Mouse (Mus musculus): ENCODE measurements around the gene Edem2.
A peak's percentile ranks its signal among the peaks of the same experiment; 100 is the strongest.
"Not testable (repeated sequence)": the region's sequence is repeated elsewhere in the genome, so short reads cannot be mapped to it uniquely, and the experiment has no call there.

The Edem2 gene

DNA sequence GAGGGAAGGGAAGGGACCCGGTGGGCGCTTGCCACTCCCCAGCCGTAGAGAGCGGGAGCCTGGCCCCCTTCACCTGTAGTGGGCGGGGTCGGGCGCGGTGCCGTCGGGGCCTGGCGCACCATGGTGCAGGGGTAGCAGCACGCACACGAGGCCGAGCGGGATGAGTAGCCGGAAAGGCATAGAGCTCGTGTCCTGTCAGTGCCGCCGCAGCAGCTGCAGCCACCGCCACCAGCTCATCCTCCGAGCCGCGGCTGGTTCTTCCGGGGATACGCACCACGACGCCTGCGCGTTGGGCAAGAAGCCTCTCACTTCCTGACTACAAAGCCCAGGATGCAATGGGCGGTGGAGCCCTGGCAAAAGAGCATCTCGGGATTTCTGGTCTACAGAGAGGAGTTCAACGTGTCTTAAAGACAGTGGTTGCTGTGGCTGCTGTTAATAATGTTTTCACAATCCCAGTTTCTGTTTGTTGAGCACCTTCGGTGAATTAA is at the start of gene Edem2:
TSS of gene Edem2 (minus strand) at position 318 of the 488 bp plus-strand sequence.
- peak; percentile 94 for DNase-seq

DNA sequence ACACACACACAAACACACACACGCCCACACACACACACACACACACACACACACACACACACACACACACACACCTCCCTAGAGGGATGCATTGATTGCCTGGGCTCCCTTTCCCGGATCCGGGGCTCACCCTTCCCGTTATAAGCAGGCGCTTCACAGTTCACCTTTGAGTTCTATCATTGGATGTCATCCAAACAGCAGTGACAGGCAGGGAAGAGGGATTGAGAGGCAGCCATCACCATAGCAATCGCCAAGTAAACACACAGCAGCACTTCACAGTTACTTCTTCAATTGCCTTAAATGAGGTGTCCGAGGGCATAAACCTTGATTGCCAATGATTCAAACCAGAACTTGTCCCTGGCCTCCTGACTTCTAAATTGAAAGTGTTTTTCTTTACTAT is 49.8 kb upstream of the Edem2 start:
- no peak for DNase-seq

DNA sequence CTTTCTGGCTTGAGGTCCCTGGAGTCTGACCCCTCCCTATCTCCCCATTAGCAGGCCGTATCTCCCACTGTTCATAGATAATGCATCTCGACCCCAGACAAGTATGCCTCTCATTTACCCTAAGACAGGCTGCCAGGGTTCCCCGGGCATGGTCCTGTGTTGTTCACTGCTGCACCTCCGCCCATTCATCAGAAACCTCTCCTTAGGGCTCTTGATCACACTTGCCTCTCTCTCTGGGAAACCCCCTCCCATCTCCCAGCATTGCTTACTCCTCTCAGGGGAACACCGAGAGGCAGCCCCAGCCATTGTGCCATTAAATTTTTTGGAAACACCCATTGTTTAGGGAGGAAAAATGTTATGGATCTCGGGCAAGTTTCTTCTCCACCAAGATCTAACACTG is 48.7 kb upstream of the Edem2 start:
- DNase-seq = no peak

GRCm38 (mm10) chr2:155777688-155777985 is 48.4 kb upstream of the Edem2 start:
- DNase-seq = no peak

DNA sequence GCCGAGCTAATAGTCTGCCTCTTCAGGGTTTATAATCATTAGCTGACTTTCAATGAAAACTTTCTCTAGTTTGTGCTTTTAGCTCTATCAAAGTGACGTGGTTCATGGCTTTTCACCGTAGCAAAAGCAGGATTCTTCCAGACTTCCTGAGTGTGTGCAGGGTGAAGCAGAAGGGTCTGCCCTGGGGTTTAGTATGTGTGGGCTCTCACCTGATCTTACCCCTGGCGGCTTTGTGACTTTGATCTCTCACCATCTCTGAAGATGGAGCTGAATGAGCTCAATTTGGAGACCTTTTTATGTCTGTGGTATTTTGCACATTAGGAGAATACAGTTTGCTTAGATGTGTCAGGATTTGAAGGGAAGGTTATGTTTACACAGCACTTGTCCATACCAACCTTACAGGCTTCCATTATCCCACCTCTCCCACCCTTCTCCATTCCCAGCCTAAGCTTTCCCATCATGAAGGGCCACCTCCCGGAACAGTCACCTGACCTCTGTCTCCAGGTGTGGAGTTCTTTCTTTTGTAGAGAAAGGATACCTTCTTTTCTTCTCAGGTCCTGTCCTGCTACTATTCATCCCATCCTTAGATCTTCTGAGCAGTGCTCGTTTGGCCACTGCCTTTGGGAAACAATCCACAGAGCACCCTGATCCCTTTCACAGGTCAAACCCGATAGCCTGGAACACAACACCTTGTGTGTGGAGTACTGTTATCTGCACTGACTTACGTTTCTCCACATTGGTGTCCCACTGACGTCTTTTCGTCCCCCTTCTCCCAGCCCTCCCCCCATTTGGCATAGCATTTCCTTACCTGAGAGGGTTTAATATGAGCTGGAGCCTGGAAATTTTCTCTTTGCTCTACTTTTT is 47.8 kb upstream of the Edem2 start:
- DNase-seq = no peak

DNA sequence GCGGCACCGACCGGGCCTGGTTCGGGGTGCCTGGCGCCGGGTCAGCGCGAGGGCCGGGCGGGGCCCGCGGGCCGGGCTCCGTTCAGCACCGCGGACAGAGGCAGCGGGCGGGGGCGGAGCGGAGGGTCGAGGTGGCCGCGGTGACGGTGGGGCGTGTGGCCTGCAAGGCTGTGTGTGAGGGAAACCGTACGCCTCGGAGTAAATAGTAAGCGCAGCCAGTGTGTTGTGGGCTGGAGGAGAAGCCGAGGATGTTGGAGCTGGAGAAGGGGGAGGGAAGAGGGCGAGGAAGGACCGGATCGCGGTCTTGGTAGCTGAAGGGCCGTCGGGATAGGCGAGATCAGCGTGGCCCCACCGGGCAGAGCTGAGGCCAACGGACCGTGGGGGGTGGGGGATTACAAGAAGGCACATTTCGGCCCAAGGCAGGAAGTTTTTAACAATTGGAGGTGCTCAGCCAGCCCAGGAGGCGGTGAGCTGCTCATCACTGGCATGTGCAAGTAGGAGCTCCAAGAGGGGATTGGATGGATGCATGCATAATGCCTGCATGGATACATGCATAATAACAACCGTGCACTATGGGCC is 46.5 kb upstream of the Edem2 start:
- DNase-seq = peak; percentile 25

- DNase-seq = no peak
These were observed 45.8 kb upstream of the Edem2 start, which contains the start of gene Mmp24 for GRCm38 (mm10) chr2:155774927-155775684. Gene Mmp24 (plus strand): TSS chr2:155775342.

DNA sequence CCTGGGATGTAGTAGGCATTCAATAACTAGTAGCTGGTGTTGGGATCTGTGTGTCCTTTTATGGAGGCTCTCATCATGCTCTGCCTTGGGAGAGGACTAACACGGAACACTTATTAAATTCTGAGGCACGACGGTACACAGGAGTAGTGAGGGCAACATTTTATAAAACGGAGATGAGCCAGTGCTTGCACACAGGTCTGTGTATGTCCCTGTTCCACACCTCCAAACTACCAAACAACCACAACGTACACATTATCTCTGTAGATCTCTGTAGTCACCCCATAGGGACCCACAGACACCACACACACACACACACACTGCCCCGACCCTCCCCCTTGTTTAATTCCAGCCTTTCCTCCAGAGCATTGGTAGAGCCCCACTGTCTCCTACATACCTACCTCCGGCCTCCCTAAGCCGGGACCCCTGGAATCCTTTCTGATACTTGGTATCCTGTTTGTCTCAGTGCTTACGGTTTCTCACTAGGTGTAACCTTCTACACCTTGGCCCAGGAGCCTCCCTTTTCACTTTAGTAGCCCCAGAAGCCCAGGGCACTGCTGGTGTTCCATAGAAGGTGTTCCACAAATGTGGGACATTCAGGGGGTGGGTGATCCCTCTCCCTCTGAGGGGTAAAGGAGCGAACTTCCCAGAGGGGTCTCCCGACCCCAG is 45.1 kb upstream of the Edem2 start:
- no peak for DNase-seq

DNA sequence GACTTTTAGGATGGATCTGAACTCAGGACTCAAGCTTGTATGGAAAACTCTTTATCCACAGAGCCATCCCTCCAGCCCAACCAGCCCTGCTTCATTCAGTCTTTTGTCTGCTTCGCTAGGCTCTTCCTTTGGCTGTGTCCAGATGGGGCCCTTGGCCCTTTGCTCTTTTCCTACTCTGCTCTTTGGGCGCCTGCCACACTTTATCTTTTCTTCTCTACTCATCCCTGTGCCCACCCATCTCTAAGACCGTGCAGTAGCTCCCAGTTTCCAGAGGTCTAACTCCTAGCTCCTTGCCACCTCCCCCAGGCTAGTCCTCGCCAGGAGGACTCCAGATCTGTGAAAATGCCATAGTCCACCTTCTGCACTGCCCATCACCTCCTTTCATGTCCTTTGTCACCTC is 44.4 kb upstream of the Edem2 start:
- no peak for DNase-seq

GRCm38 (mm10) chr2:155764679-155765418 is 35.6 kb upstream of the Edem2 start:
- DNase-seq = no peak

GRCm38 (mm10) chr2:155756855-155757566 is 27.7 kb upstream of the Edem2 start:
- no peak for DNase-seq

DNA sequence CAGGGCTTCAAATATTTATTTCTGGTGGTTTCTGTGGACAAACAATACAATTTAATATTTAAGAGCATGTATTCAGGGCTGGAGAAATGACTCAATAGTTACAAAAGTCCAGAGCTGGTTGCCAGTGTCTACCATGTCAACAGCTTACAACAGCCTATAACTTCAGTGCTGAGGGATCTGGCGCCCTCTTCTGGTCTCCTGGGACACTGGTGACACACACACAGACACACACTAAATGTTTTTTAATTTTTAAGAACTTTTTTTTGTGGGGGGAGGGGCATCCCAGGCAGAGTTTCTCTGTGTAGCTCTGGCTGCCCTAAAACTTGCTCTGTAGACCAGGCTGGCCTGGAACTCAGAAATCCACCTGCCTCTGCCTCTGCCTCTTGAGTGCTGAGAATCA is 26.5 kb upstream of the Edem2 start:
- no peak for DNase-seq

DNA sequence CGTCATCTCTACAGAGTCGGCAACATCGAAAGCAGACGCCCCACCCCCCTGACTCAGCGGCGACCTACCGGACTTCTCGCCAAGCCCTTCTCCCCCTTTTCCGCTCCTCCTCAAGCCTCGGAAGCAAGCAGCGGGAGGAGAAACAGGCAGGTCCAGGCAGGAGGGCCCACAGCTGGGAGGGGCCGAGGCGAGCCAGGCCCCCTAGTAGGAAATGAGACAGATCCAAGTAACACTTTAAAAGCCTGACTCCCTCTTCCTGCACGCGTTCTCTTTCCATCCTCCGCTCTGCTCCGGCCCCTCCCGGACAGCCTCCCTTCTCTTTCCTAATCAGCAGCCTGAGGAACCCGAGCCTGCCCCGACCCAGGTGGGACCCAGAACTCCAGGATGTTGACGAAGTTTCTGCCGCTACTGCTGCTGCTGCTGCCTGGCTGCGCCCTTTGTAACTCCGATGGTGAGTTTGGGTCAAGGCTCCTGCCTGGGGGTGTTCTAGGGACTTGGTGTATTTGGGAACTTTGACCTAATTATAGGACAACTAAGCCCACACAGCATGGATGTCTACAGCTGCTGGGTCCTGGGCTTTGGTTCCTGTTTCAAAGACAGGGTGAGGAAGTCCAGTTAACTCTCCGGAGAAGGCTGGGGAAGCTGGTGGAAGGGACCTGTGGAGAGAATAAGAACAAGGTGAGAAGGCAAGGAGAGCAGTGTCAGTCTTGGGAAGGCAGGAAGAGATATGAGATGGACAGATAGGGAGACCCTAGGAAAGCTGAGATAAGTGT is 21.9 kb upstream of the Edem2 start, which contains the start of gene Procr:
TSS of gene Procr (plus strand) at position 104 of the 773 bp plus-strand sequence.
- DNase-seq = no peak

DNA sequence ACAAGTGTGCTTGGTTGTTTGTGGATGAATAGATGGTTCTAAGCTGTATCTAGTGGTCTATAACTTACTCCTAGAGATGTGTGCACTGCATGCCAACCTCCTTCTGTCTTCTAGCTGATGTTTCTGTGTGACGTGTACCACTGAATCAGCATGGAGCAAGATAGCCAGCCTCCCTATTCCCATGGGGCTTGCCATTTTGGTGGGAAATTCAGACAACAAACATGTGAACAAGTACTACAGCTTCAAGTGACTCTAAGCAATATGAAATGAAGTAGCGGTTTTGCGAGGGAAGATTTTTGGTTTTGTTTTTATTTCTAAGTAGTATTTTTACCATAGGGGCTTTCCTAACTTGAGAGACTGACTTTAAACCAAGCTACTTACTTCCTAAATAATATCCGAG is 20.1 kb upstream of the Edem2 start:
- no peak for DNase-seq

DNA sequence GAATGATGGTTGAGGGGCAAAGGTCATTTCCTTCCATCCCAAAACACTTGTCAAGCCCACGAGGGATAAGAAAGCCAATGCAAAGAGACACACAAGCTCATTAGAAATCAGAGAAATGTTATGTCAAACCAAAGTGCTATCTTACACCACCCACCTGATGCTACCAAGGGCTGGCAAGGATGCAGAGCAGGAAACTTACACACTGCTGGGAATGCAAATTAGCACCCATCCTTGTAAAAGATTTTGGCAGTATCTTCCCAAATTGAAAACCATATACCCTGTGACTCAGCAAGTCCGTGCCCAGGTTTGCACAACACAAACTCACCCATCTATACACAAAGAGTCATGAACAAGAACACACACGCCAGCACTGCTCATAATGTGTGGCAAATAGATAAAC is 16.2 kb upstream of the Edem2 start:
- no peak for DNase-seq

DNA sequence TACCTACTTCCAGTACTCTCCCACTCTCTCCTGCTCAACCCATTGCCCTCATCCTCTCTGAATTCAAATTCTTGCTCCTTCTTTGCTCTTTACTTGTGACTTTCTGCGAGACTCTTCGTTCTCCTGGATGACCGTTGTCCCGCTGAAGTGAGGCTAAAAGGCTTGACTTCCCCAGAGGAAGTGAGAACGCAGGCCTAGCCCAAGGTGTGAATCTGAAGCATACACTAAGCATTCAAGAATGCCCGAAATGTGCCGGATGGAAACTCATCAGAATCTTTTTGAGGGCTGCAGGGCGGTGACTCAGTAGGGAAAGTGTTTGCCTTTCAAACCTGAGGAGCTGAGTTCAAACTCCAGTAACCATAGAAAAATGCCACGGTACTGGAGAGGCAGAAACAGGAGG is 14.1 kb upstream of the Edem2 start:
- DNase-seq = no peak

DNA sequence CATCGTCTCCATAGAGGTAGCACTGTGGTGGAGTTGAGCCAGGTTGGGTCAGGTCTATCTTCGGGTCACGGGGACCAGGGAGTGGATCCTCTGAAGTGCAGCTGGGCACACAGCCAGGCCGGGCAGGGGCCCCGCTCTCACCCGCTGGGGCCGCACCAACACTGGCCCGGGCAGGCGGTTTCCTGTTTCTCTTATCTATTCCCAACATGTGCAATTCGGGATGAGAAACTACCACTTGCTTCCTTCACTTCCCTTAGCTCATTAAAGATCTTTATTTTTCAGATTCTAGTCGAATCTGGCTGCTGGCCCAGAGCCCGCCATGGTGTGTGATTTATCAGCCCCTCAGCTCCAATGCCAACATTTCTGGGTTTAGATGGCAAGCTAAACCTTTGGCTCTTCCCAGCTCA is 13.7 kb upstream of the Edem2 start:
- DNase-seq = no peak

DNA sequence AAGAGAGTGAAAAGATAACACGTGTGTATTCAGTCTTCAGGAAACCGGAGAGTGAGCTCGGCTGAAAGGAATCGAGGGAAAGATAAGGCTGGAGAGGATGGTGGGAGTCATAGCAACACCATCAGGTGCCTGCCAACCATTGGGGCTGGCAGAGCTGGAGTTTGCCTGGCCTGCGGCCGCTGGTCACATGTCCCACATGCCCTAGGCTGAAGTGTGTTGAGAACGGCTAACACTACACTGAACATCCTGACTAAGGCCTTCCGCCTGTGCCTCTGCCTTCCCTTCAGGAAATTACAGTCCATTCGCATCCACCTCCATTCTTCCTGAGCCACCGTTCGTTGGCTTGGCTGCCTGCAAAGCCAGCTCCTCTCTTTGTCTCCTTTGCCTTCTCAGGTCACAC is 12.9 kb upstream of the Edem2 start:
- DNase-seq = no peak

DNA sequence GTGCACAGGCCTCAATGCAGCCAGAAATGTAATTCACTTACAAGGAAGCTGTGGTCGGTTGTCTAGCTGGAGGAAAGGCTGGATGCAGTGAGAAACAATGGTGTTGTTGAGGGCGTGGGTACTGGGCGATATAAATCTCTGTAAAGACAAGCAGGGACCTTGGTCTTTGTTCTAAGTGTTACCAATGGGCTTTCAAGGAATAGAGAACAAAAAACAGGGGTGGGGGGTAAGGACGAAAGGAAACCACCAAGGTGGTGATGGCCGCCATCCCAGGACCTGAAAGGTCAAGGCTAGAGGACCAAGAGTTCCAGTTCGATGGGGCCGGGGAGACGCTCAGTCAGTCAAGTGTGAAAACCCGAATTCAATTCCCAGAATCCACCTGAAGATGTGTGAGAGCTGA is 8.5 kb upstream of the Edem2 start:
- no peak for DNase-seq

GRCm38 (mm10) chr2:155736936-155737335 is 7.7 kb upstream of the Edem2 start:
- no peak for DNase-seq

DNA sequence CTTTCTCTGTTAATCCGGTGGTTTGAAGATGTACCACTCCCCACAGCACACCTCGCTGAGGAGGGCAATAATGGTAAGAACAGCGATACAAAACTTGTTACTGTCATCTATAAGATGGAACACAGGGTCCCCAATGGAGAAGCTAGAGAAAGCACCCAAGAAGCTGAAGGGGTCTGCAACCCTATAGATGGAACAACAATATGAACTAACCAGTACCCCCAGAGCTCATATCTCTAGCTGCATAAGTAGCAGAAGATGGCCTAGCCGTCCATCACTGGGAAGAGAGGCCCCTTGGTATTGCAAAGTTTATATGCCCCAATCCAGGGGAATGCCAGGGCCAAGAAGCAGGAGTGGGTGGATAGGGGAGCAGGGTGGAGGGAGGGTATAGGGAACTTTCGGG is 6.5 kb upstream of the Edem2 start, which contains the start of gene Gm17581:
TSS of gene Gm17581 (minus strand) at position 101 of the 400 bp plus-strand sequence.
- not testable (repeated sequence) for DNase-seq

All from layer of hippocampus, adult 9-11 months (tissue).